In genomic region chr3:105717856-105718555, GRCm38 (mm10) we compare ENCODE assay signal across 9 mouse cellular contexts. TPM values are rescaled to one million over a fixed set of nuclear protein-coding genes. Genes with fewer than 3 reads are reported as not detected.
DNase-seq lines count a peak whose midpoint lies in the region; ATAC-seq lines count a peak whose summit lies in the region.
"Had no signal": no experiment of that assay in that cellular context is flagged by ENCODE, and none has a peak within 500 bp of the region (broad histone marks: within the 10 kb centered on the region; RNA-seq: fewer than 3 reads in every experiment).

No protein-coding gene starts in this region.

- no peak overlapping the region for H3K4me2 ChIP-seq in kidney, embryonic 14.5 days (replicated peaks; ENCODE audit: low read depth, low read length)
- H3K4me2 ChIP-seq in forebrain, embryonic 16.5 days (ENCODE audit: low read length) = no peak overlapping the region
- no peak overlapping the region for H3K4me2 ChIP-seq in midbrain, embryonic 15.5 days

- H3K27me3 ChIP-seq in kidney, embryonic 14.5 days (ENCODE audit: control insufficient read depth, insufficient read depth, low read length) = no peaks in the 10 kb centered on the region
- no peaks in the 10 kb centered on the region for H3K27me3 ChIP-seq in forebrain, embryonic 16.5 days (replicated peaks; ENCODE audit: control insufficient read depth, insufficient read depth, low read length)
- H3K27me3 ChIP-seq in midbrain, embryonic 15.5 days (replicated peaks) = no peaks in the 10 kb centered on the region

- H3K36me3 ChIP-seq in kidney, embryonic 14.5 days (ENCODE audit: control insufficient read depth, insufficient read depth, low read length) = no peaks in the 10 kb centered on the region
- H3K36me3 ChIP-seq in forebrain, embryonic 16.5 days (ENCODE audit: control insufficient read depth, insufficient read depth) = no peaks in the 10 kb centered on the region
- no peaks in the 10 kb centered on the region for H3K36me3 ChIP-seq in midbrain, embryonic 15.5 days (replicated peaks)

- ATAC-seq in kidney, embryonic 14.5 days (ENCODE audit: low FRiP score, low TSS enrichment) = peak; percentile 68
- ATAC-seq in forebrain, embryonic 16.5 days = peak; percentile 63
- ATAC-seq in midbrain, embryonic 15.5 days (replicated peaks) = peak; percentile 25; the same call in 1 of the 2 replicates

- no peaks in the 10 kb centered on the region for H3K9me3 ChIP-seq in kidney, embryonic 14.5 days (ENCODE audit: control insufficient read depth, low read length)
- no peaks in the 10 kb centered on the region for H3K9me3 ChIP-seq in forebrain, embryonic 16.5 days (ENCODE audit: control insufficient read depth, low read length)
- H3K9me3 ChIP-seq in midbrain, embryonic 15.5 days = no peaks in the 10 kb centered on the region

- WGBS in kidney, embryonic 14.5 days = 47% methylated on average over 11 of the region's 11 CpGs
- WGBS in forebrain, embryonic 16.5 days = 63% methylated on average over 11 of the region's 11 CpGs
- 54% methylated on average over 11 of the region's 11 CpGs for WGBS in midbrain, embryonic 15.5 days

- no peak overlapping the region for H3K9ac ChIP-seq in kidney, embryonic 14.5 days (ENCODE audit: low read depth, low read length)
- no peak overlapping the region for H3K9ac ChIP-seq in forebrain, embryonic 16.5 days (replicated peaks; ENCODE audit: low read depth, low read length)
- no peak overlapping the region for H3K9ac ChIP-seq in midbrain, embryonic 15.5 days
- H3K9ac ChIP-seq: liver, embryonic 14.5 days had no signal

- H3K4me1 ChIP-seq in kidney, embryonic 14.5 days (ENCODE audit: control insufficient read depth, insufficient read depth, low read length) = peaks cover 17% of the 10 kb centered on the region; the same call in 1 of the 2 replicates
- H3K4me1 ChIP-seq in forebrain, embryonic 16.5 days (replicated peaks; ENCODE audit: control insufficient read depth, insufficient read depth, low read length) = peaks cover 9% of the 10 kb centered on the region
- H3K4me1 ChIP-seq in midbrain, embryonic 15.5 days = peaks cover 11% of the 10 kb centered on the region

- H3K27ac ChIP-seq in kidney, embryonic 14.5 days (ENCODE audit: low read depth, low read length) = no peak overlapping the region
- no peak overlapping the region for H3K27ac ChIP-seq in forebrain, embryonic 16.5 days (ENCODE audit: low read length)
- H3K27ac ChIP-seq in midbrain, embryonic 15.5 days = no peak overlapping the region
- H3K27ac ChIP-seq: liver, embryonic 14.5 days had no signal

- no peak overlapping the region for H3K4me3 ChIP-seq in kidney, embryonic 14.5 days (ENCODE audit: low read length)
- H3K4me3 ChIP-seq in forebrain, embryonic 16.5 days (replicated peaks; ENCODE audit: low read length) = no peak overlapping the region
- H3K4me3 ChIP-seq in midbrain, embryonic 15.5 days = no peak overlapping the region

- DNase-seq in kidney, postnatal 36 days = no peak
- DNase-seq in cerebellum, postnatal 36 days = peak; percentile 53 to 68
- DNase-seq in spleen, postnatal 10 days (ENCODE audit: low spot score in 2 of 2) = no peak
- no peak for DNase-seq in adrenal gland, postnatal 36 days
- DNase-seq in c-Kit-positive CD71-positive TER-119-positive erythroid progenitor cells, embryonic 14.5 days (ENCODE audit: low spot score) = no peak

RNA-seq across cellular contexts. Expression of gene Inka2, which starts 13.6 kb away (rescaled TPM):
- polyA plus RNA-seq in kidney, embryonic 14.5 days (2014; fragmentation: Nextera tagmentation; extraction: Ambion mirVana) = 0.46 and 0.57 TPM in 2 replicates
- polyA plus RNA-seq in forebrain, embryonic 16.5 days (2015; fragmentation: Nextera tagmentation; extraction: Ambion mirVana) = 3.2 and 3.9 TPM in 2 replicates
- polyA plus RNA-seq in midbrain, embryonic 15.5 days (2015; fragmentation: Nextera tagmentation; extraction: Ambion mirVana) = 4.8 and 6.0 TPM in 2 replicates
- total RNA-seq in adrenal gland, postnatal 36 days (2021) = 1 to 10 TPM; 1.6 TPM

RNA-seq across cellular contexts. Expression of gene Ddx20, which starts 30.6 kb away (rescaled TPM):
- 28.6 and 40.3 TPM in 2 replicates for polyA plus RNA-seq in kidney, embryonic 14.5 days (2014; fragmentation: Nextera tagmentation; extraction: Ambion mirVana)
- 31.6 and 35.3 TPM in 2 replicates for polyA plus RNA-seq in forebrain, embryonic 16.5 days (2015; fragmentation: Nextera tagmentation; extraction: Ambion mirVana)
- polyA plus RNA-seq in midbrain, embryonic 15.5 days (2015; fragmentation: Nextera tagmentation; extraction: Ambion mirVana) = 25.9 and 26.3 TPM in 2 replicates
- 10 to 100 TPM; 16.4 to 19.5 TPM for total RNA-seq in adrenal gland, postnatal 36 days (2021)

Comparison
In these comparisons a context has a peak if more than half of its experiments do, and no peak if none do; other contexts are left out.
1. DNase-seq: peak in cerebellum, postnatal 36 days (2 of 2); none in kidney, postnatal 36 days (0 of 2), spleen, postnatal 10 days (0 of 2), adrenal gland, postnatal 36 days (0 of 2) and c-Kit-positive CD71-positive TER-119-positive erythroid progenitor cells, embryonic 14.5 days (single experiment).
2. Peak in every context shown above with its lines, with median percentiles within 50 percentile points of each other: ATAC-seq.